Mouse (Mus musculus) gastrocnemius, postnatal 25 days (tissue): Measurements from ENCODE around the gene Ide. TPM values are rescaled to one million over a fixed set of nuclear protein-coding genes. Genes with fewer than 3 reads are reported as not detected.
A peak's percentile ranks its signal among the peaks of the same experiment; 100 is the strongest.

Experiments
- DNase-seq: peaks from one replicate; pipeline ENCODE4 v3.0.0; 2022
- total RNA-seq, 2 experiments: library from RNA; stranded (reverse); gene quantifications; 1 replicate in 1 of 2; 2 replicates in 1 of 2; pipeline ENCODE4 v1.2.3; 2021

The Ide gene
- total RNA-seq, 2 experiments from 2014 or later, result 90.1 to 93.5 TPM

DNA sequence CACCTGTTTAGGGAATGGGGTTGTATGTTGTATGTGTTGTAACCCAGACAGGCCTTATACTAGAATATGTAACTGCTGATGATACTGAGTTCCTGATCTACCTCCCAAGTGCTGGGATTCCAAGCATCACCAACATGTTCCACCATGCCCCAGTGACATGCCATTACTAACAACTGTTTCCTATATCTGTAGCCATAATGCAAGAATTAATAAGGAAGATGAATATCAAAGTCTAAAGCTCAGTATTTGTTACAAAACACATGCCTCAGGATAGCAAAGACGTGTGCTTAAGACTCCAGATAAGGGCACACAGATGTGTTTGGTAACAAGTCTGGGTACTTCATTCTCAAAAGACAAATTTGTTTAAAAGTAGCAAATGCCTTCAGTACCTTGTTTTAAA lies 2.3 kb downstream of the Ide start:
- no peak for DNase-seq

- DNase-seq, result no peak
These were observed 4.3 kb downstream of the Ide start for GRCm38 (mm10) chr19:37333357-37333756.

DNA sequence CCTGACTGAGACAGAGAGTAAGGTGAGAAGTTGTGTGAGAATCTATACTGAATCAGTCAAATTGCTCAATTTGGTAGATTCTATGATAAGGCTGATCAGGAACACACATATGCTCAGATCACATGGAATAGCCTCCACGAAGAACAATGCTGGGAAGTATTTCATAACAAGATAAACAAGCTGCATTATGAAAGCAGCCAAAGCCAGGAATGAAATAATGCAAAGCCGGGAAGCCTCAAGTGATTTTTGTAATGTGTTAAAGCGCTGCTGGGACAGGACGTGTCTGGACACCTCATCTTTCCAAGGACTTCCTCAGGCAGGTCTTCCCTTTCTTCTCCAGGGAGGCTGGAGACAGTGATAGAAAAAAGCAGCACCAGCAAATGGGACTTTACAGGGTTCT lies 4.9 kb downstream of the Ide start:
- no peak for DNase-seq

- no peak for DNase-seq
These were observed 10.4 kb downstream of the Ide start for GRCm38 (mm10) chr19:37327216-37327615.

GRCm38 (mm10) chr19:37323566-37323965 lies 14.1 kb downstream of the Ide start:
- DNase-seq, result no peak

- DNase-seq, result peak; percentile 13
These were observed 16.6 kb downstream of the Ide start for GRCm38 (mm10) chr19:37320802-37321619.

- no peak for DNase-seq
These were observed 20.3 kb downstream of the Ide start for GRCm38 (mm10) chr19:37317359-37317758.

DNA sequence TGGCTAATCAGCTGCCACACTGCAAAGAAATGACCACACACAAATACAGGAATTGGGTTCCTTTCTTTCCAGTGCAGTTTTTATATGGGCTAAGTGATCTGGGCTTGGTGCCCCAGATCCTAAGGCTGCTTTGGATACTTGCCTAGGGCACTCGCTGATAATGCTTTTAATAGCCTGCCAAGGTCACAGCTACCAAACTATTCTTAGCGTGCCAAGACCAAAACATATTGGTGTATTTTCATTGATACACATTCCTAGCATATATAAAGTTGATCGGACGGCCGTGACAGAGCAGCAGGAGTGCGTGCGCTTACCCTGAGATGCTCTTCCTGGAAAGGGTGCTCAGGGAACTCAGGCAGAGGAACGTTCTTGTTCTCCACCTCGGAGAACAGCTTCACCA lies 22.6 kb downstream of the Ide start:
- DNase-seq, result peak; percentile 10

- no peak for DNase-seq
These were observed 26.2 kb downstream of the Ide start for GRCm38 (mm10) chr19:37311426-37311825.

DNA sequence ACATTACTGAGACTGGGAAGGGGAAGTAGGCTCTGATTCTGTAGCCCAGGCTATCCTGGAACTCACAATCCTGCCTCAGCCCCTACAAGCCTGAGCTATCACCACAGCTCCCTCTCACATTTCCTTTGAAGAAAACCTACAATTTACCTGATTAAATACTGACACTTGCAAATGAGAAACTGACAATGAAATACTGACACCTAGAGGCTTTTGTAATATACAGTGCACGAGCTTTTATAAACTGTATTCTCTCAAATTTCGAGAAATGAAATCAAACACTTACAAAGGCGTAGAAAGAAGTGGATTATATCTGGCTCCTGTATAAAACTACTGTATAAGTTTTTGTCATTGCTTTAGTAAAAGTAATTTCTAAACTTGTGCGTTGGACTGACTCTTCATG lies 27.5 kb downstream of the Ide start:
- DNase-seq, result no peak

GRCm38 (mm10) chr19:37308941-37309340 lies 28.7 kb downstream of the Ide start:
- DNase-seq, result no peak

- no peak for DNase-seq
These were observed 29.7 kb downstream of the Ide start for GRCm38 (mm10) chr19:37307826-37308545.

DNA sequence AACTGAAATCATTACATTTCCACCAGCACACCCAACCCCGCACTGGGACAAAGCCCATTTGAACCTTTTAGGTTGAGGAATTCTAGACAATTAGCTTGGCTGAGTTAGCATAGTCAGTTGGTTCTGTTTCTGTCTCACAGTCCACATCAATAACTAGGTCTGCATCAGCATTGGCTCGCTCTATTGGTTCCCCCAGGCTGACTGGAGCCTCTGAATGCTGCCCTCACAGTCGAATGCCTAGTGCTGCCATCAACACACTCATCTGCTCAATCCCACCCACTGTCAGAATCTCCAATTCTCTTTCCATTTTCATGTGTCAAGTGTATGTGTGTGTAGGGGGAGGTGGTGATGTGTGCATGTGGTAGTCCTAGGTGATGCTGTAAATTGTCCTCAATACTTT lies 31.5 kb downstream of the Ide start:
- no peak for DNase-seq

- DNase-seq, result no peak
These were observed 32.8 kb downstream of the Ide start for GRCm38 (mm10) chr19:37304866-37305265.

- DNase-seq, result no peak
These were observed 33.6 kb downstream of the Ide start for GRCm38 (mm10) chr19:37304006-37304405.

GRCm38 (mm10) chr19:37301733-37302132 lies 35.9 kb downstream of the Ide start:
- DNase-seq, result no peak

DNA sequence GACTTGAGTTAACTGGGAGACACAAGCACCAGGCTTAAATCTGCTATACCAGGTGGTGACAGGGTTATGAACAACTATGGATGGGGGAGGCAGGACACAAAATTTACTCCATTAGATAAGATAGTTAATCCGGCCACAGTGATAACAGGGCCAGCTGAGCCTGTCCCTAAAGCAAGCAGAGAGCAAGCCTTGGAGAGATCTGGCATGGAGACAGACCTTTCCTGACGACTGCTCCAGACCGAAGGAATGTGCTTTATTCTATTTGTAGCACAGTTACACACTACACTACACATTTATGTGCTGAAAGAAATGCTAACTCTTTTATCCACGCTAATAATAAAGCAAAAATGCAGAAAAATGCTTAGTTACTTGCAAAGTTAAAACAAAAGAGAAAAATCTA lies 46.0 kb downstream of the Ide start:
- DNase-seq, result no peak

DNA sequence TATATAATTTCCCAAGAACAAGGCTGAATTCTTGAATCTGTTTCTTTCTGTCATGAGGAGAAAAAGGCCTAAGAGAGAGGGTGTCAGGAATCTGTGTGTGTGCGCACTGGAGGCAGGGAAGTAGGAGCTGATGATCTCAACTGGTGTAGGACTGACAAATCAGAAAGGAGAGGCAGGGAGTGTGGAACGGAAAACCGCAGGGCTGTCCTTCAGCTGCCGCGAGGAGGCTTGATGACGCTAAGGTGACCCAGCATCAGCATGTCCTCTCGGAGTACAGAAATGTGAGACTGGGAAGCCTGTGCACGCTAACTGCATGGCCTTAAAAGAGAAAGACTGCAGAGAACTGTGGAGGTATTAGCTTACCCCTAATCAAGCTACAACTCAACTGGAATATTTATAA lies 46.7 kb downstream of the Ide start:
- DNase-seq, result no peak

DNA sequence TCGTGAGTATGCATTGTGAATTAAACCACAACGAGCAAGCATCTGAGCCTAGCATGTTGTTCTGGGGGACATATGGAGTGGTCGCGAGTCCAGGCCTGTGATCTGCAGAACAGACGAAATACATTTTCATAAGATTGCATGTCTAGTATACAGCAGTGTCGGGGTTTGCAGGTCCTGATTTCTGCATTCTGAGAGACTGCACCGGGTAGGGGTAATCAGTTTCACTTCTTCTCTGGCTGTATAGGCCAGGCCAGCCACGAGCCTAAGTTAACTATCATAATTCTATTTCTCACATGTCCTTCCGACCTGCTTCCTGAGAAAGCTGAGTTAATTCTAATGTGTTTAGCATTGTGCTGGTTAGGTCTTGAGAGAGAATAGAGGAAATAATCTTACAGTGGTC lies 52.9 kb downstream of the Ide start:
- no peak for DNase-seq

GRCm38 (mm10) chr19:37283166-37283565 lies 54.5 kb downstream of the Ide start:
- no peak for DNase-seq

GRCm38 (mm10) chr19:37281710-37282109 lies 55.9 kb downstream of the Ide start:
- DNase-seq, result no peak

DNA sequence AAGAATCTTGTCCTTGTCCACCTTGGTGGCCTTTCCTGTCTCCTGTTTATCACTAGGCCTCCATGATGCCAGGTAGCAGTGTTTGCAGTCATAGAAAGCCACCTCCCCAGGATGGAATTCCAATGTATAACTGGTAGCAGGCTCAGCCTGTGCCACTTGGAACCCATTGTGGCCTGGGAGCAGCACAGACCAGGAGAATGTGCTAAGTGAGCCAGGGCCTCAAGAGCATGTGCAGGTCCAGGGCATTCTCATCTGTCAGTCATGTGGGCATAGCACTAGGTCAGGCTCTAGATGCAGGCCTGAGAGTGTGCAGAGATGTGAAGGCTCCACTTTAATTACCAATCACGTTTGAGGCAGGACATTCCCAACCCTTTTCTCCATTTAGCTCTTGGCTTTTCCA lies 58.5 kb downstream of the Ide start:
- no peak for DNase-seq

- DNase-seq, result no peak
These were observed 62.1 kb downstream of the Ide start for GRCm38 (mm10) chr19:37275555-37275954.

- no peak for DNase-seq
These were observed 68.5 kb downstream of the Ide start for GRCm38 (mm10) chr19:37269106-37269505.
